Mouse (Mus musculus) testis, adult 2 months (tissue): ENCODE measurements at regions not wholly inside any gene's neighbourhood (a gene's known extent, or its start where the extent isn't known, plus 50 kb on each side); places are given as distances from the start of the nearest gene placed in this dataset.

Experiments
- CTCF ChIP-seq: fragments of 200-500 bp; IDR thresholded peaks from 2 replicates; pipeline ENCODE4 v1.5.1; 2012; ENCODE audit warnings: low read depth, mild to moderate bottlenecking, inconsistent platforms, low read length, moderate library complexity; ENCODE audit not compliant: control insufficient read depth, insufficient read depth, insufficient replicate concordance
- POLR2A ChIP-seq: fragments of 200-500 bp; IDR thresholded peaks from 2 replicates; pipeline ENCODE4 v1.6.1; 2012; ENCODE audit warnings: low read depth, mild to moderate bottlenecking, inconsistent platforms, low read length, moderate library complexity; ENCODE audit not compliant: control insufficient read depth

- TF ChIP-seq CTCF: no peak
- TF ChIP-seq POLR2A: no peak
Observed at GRCm38 (mm10) chr19:56231430-56231829, 55.5 kb upstream of the Habp2 start.
